Mouse (Mus musculus) ES-E14 (cell line): ENCODE measurements around the gene Slc35b2. TPM values are rescaled to one million over a fixed set of nuclear protein-coding genes. Genes with fewer than 3 reads are reported as not detected.

Experiments
- DNase-seq: peaks from one replicate; pipeline ENCODE4 v3.0.0-alpha.2; 2013; ENCODE audit warnings: low read depth, low spot score
- H3K27ac ChIP-seq: 2 replicates; pipeline ENCODE4 v1.5.1; 2012; ENCODE audit warnings: low read depth, mild to moderate bottlenecking, low read length, moderate library complexity, mixed read lengths; ENCODE audit not compliant: poor library complexity, insufficient read depth, severe bottlenecking
- H3K36me3 ChIP-seq: 2 replicates; pipeline ENCODE4 v1.6.1; 2012; ENCODE audit warnings: mild to moderate bottlenecking, low read length, moderate library complexity, mixed read lengths; ENCODE audit not compliant: control insufficient read depth, poor library complexity, insufficient read depth, severe bottlenecking
- H3K4me1 ChIP-seq, 2 experiments: fragments of 150-350 bp in 1 of 2; sonication (generic) in 1 of 2; 2 replicates each; pipeline ENCODE4 v1.6.1; 2012; ENCODE audit warnings: low read length in 2 of 2, mild to moderate bottlenecking in 1 of 2, mixed read lengths in 1 of 2; ENCODE audit not compliant: control insufficient read depth in 2 of 2, insufficient read depth in 2 of 2, poor library complexity in 1 of 2
- H3K4me3 ChIP-seq, 2 experiments: fragments of 150-350 bp in 1 of 2; sonication (generic) in 1 of 2; 2 replicates each; pipeline ENCODE4 v1.5.1; 2012; ENCODE audit warnings: low read length in 2 of 2, low read depth in 1 of 2, mild to moderate bottlenecking in 1 of 2, mixed read lengths in 1 of 2; ENCODE audit not compliant: insufficient read depth in 1 of 2, poor library complexity in 1 of 2, severe bottlenecking in 1 of 2
- H3K9ac ChIP-seq: 2 replicates; pipeline ENCODE4 v1.6.1; 2012; ENCODE audit warnings: low read depth, mild to moderate bottlenecking, low read length, mixed read lengths; ENCODE audit not compliant: poor library complexity, insufficient read depth, severe bottlenecking
- H3K9me3 ChIP-seq: fragments of 150-350 bp; sonication (generic); 2 replicates; pipeline ENCODE4 v1.6.1; 2012; ENCODE audit warnings: low read depth, mild to moderate bottlenecking, low read length; ENCODE audit not compliant: control insufficient read depth, insufficient read depth
- CHD2 ChIP-seq: IDR thresholded peaks from 2 replicates; pipeline ENCODE4 v1.6.1; 2014; ENCODE audit warnings: mild to moderate bottlenecking, low read depth, low read length, inconsistent platforms
- HCFC1 ChIP-seq: IDR thresholded peaks from 2 replicates; pipeline ENCODE4 v1.6.1; 2012; ENCODE audit warnings: low read length, inconsistent platforms, borderline replicate concordance; ENCODE audit not compliant: insufficient read depth
- MAFK ChIP-seq: IDR thresholded peaks from 2 replicates; pipeline ENCODE4 v1.6.1; 2014; ENCODE audit warnings: mild to moderate bottlenecking, low read depth, low read length, inconsistent platforms; ENCODE audit not compliant: insufficient read depth
- ZC3H11A ChIP-seq: IDR thresholded peaks from 2 replicates; pipeline ENCODE4 v1.6.1; 2012; ENCODE audit warnings: low read depth, mild to moderate bottlenecking, inconsistent platforms, low read length, borderline replicate concordance
- ZNF384 ChIP-seq: IDR thresholded peaks from 2 replicates; pipeline ENCODE4 v1.6.1; 2012; ENCODE audit warnings: low read depth, low read length, inconsistent platforms
- in situ Hi-C, 2 experiments: fragments of 600-800 bp; cut with MboI; formaldehyde crosslinking; loops; one replicate each; pipeline ENCODE4 v1.15.1; 2025; ENCODE audit warnings: low sequenced_read_pairs in 2 of 2, inconsistent platforms in 1 of 2; ENCODE audit not compliant: unreplicated experiment in 2 of 2
- total RNA-seq: library from RNA; depleted of rRNA; stranded (reverse); fragments of 300-350 nt; gene quantifications from 2 replicates; pipeline ENCODE4 v1.2.3, GENCODE M21; 2012

The Slc35b2 gene
- total RNA-seq, 1 experiment, result 96.7 TPM

GRCm38 (mm10) chr17:45585725-45586448, 22.2 kb downstream of the Slc35b2 start:
- in situ Hi-C loops, result loop anchor here in 1 of 2 experiments (5.0 kb wide), 1 partner anchor 41 kb away; no protein-coding TSS in a partner anchor
- peak overlapping the region; percentile 48 for H3K9ac ChIP-seq
- peak overlapping the region in 1 of 2 experiments; percentile 37; a peak in 3 of 4 replicates for H3K4me3 ChIP-seq

GRCm38 (mm10) chr17:45586449-45586837, 22.8 kb downstream of the Slc35b2 start:
- peak overlapping the region in 1 of 2 experiments; percentile 37; a peak in 2 of 4 replicates for H3K4me3 ChIP-seq

More at GRCm38 (mm10) chr17:45585725-45586448, 22.2 kb downstream of the Slc35b2 start:
- no peak for DNase-seq
- Histone ChIP-seq H3K4me1 (peaks cover 7 to 32% of the 10 kb centered on the region in 2 experiments), H3K36me3 (peaks cover 55% of the 10 kb centered on the region), H3K27ac (peak overlapping the region; percentile 56), H3K9me3 (no peaks in the 10 kb centered on the region)
- TF ChIP-seq ZNF384 (no peak), ZC3H11A (no peak), HCFC1 (no peak), MAFK (no peak), CHD2 (no peak)

GRCm38 (mm10) chr17:45588370-45588769, 24.7 kb downstream of the Slc35b2 start:
- Histone ChIP-seq H3K4me1 (peaks cover 10 to 38% of the 10 kb centered on the region in 2 experiments), H3K9ac (no peak overlapping the region), H3K4me3 (no peak overlapping the region), H3K9me3 (no peaks in the 10 kb centered on the region), H3K36me3 (peaks cover 70% of the 10 kb centered on the region), H3K27ac (no peak overlapping the region)
- in situ Hi-C loops, result loop anchor here in 1 of 2 experiments (5.0 kb wide), 1 partner anchor 39 kb away; no protein-coding TSS in a partner anchor
- DNase-seq, result no peak
- TF ChIP-seq ZC3H11A (no peak), HCFC1 (no peak), CHD2 (no peak)

More at GRCm38 (mm10) chr17:45586449-45586837, 22.8 kb downstream of the Slc35b2 start:
- in situ Hi-C loops, result loop anchor here in 1 of 2 experiments (5.0 kb wide), 1 partner anchor 41 kb away; no protein-coding TSS in a partner anchor
- H3K9me3 ChIP-seq, result no peaks in the 10 kb centered on the region
- peak; percentile 59; the same call in 1 of the 2 replicates for TF ChIP-seq ZC3H11A
- TF ChIP-seq HCFC1, result peak; percentile 61; the same call in 1 of the 2 replicates
- TF ChIP-seq CHD2, result no peak
- DNase-seq, result no peak
- peak overlapping the region; percentile 56; the same call in 1 of the 2 replicates for H3K27ac ChIP-seq
- no peak overlapping the region; the same call in 1 of the 2 replicates for H3K9ac ChIP-seq
- H3K4me1 ChIP-seq, result peaks cover 7 to 35% of the 10 kb centered on the region in 2 experiments
- peaks cover 60% of the 10 kb centered on the region for H3K36me3 ChIP-seq

GRCm38 (mm10) chr17:45589236-45589635, 25.6 kb downstream of the Slc35b2 start:
- Histone ChIP-seq H3K9me3 (no peaks in the 10 kb centered on the region), H3K4me3 (no peak overlapping the region), H3K4me1 (peaks cover 7 to 37% of the 10 kb centered on the region in 2 experiments), H3K9ac (no peak overlapping the region), H3K36me3 (peaks cover 70% of the 10 kb centered on the region), H3K27ac (no peak overlapping the region)
- in situ Hi-C loops, result loop anchor here in 1 of 2 experiments (5.0 kb wide), 1 partner anchor 38 kb away; no protein-coding TSS in a partner anchor
- TF ChIP-seq CHD2 (no peak), ZC3H11A (no peak), ZNF384 (no peak), MAFK (no peak), HCFC1 (no peak)
- DNase-seq, result no peak
